Mouse (Mus musculus) gonadal fat pad, adult 2 months (tissue): Measurements from ENCODE around the gene Mns1. TPM values are rescaled to one million over a fixed set of nuclear protein-coding genes. Genes with fewer than 3 reads are reported as not detected.

Experiments
- DNase-seq: peaks from one replicate; pipeline ENCODE4 v3.0.0-alpha.2; 2012; ENCODE audit warnings: low read depth
- polyA plus RNA-seq: library from polyadenylated mRNA; depleted of rRNA; stranded (reverse); fragments of >200 nt; gene quantifications from 2 replicates; pipeline ENCODE4 v1.2.3, GENCODE M21; 2012; rRNA removed

Gene Mns1
- polyA plus RNA-seq, 1 experiment: 0.27 TPM

DNA sequence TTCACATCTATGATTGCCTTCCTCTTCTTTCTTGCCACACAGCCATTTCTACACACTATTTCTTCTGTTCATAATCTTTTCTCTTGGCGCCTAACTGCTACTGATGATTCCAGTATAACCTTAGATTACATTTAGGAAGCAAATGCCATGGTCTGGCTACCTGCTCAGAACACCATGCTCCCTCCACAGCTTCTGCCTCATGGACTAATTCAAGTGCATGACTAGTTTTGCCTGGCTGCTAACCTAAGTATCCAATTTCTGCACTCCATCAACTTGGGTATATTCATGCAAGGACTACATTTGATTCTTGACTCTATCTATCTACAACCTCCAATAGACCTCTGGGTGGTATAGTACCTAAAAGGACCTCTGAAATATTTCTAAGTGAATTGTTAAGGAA is 32.0 kb downstream of the Mns1 start:
- no peak for DNase-seq

DNA sequence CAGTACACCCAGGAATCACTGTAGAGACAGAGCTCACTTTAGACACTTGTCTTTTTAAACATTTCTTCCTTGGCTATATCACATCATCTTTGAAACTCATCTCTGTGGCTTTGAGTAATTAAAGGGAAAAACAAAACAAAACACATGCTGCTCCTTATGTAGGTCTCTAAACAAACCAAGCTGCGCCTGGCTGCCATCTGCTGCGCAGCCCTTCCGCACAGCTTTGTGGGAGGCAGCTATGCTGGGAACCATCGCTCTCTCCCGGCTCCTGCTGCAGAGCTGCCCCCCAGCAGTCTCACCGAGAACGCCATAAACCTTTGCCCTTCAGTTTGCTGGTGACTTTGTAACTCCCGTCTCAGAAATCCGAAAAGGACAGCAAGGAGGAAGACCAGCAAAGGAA is 37.7 kb downstream of the Mns1 start:
- no peak for DNase-seq

DNA sequence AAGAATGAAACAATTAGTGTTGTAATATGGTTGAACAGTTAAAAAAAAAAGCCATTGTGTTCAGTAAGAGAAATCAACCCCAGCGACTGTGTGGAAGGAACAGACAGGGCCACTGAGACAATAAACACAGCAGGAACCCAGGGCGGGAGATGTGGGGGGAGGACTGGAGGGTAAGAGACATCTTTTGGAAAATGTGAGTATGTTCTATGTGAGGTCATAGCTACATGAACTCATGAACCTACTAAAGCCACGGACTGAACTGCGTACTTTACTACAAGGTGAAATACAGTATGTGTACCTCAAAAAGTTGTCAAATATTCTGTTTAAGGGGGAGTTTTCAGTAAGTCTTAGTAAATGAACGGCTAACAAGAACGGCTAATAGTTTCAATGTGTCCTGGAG is 39.5 kb downstream of the Mns1 start:
- DNase-seq: no peak

DNA sequence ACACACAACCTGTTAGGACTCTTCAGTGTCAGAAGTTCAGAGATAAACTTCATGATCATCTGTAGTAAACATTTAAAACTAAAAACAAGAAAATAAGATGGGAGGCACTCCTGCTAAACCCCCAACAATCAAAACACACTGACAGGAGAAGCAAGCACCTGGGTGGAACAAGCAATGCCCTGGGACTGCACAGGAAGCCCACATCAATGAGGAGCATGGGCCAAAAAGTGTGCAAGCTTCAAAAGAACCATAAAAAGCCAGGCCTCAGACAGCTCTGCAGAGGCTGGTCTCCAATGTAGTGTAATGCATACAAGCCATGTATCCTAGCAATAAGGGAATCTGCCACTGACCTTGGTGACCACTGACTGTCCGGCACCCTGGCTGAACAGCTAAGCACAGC is 41.5 kb downstream of the Mns1 start:
- no peak for DNase-seq

DNA sequence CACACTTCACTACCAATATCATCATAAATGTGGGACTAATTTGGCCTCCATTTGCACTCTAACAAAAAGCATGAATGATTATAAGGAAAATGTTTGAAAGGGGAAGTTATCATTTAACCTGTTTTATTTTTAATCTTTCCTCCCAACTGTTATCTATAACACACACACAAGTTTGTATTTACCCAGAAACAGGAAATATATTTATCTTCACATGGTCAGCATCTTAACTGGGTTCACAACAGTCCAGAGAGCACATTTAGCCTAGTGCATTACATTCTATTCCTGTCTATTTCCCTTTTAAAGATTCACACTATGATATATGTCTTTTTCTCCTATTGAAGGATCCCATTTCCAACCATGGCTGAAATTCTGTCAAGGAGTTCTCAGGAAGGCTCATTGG is 50.7 kb downstream of the Mns1 start:
- DNase-seq: no peak

DNA sequence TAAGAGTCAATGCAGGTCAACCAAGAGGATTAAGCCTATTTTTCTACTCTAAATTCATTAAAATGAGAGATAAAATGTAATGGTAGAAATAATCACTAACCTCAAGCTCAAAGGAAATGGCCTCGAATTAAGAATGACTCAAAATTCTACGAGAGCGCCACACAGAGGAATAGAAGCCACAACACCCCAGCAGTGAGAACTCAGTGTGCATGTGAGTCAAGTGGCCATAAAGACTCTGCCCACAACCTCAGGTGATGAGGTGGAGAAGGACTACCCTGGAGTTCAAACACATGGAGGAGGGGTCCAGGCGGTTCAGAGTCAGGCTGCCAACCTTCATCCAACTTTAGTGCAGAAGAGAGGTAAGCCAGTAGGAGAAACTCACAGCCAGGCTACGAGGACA is 51.3 kb downstream of the Mns1 start:
- DNase-seq: no peak

DNA sequence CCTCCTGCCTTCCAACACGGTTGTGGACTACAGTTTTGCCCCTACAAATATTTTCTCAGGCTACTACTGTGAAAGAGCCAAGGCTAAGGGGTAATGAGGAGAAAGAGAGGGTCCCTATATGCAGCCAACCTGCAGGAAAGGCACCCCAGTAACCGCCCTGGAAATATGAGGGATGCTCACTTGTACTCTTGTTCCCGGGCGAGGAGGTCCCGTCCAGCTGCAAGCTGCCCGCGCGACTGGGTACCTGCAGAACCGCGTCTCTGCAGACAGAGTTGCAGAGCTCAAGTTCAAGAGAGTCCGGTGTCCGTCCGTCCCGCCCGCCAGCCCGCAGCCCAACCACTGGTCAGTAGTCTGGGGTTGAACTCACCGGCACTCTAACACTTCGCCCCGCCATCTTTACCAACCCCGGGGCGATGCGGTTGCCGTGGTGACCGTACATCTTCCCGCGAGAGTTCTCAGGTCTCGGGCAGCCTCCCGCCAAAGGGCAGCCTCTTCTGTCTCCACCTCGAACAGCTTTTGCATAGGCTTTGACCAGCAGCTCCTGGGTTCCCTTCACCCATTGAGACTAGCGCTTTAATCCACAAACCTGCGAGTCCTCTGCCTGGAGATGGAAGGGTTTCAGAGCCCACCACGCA is 53.9 kb downstream of the Mns1 start:
- no peak for DNase-seq

DNA sequence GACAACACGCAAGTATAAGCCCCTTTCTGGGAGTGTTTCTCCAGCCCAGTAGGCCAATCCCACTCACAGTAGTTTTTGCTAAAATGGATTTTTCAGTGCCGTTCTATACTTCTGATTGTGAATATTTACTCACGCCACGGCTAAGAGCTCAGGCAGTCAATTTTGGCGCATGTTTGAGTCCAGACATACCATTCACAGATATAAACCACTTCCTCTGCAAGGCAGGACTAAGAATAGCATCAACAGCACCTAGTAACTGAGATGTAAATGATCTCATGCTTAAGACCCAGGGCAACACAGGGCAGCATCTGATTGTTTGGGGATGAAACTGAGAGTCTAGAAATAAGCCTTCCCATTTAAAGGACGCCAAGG is 54.4 kb downstream of the Mns1 start, which contains the start of gene Tex9:
TSS of gene Tex9 (minus strand) at position 19 of the 372 bp plus-strand sequence.
- DNase-seq: no peak

DNA sequence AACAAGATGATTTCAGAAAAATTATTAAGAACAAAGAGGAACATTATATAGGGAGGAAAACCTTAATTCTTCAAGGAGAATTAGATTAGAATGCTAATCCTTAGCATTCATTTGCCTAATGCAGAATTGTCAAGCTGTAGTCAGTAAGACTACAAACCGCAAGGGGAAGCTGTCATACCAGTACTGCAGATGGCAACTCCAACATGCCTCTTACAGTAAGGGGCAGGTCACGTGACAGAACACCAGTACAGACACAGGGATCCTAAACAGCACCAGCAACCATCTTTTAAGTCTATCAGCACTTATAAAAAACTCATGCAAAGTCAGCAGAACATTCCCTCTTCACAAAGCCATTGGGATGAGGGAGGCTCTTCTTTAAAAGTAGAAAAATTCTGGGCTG is 55.7 kb downstream of the Mns1 start:
- no peak for DNase-seq

DNA sequence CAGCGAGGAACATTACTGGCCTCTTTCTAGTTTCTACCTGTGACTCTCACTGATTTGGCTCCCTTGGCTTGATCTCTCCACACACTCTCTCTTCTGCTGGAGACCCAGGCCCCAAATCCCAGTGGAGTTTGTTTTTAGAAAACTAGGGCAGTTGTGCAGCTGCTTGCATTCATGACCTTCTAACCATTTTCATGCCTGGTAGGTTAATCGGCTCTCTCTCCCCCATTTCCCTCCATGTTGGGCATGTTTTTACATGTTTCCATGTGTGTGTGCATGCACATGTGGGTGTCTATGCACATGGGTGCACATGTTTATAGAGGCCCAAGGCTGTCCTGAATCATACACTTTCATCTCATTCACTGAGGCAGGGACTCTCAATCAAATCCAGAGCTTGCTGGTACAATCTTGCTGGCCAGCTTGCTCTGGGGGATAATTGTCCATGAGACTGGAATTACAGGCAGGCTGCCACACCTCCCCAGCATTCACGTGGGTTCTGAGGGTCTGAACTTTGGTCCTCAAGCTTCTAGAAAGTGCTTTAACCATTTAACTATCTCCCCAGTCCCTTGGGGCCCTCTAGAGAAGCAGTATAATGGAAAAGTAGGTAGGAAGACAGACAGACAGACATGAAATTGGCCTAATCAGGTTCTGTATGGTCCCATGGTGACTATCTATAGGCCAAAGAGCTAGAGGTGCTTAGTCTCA is 56.3 kb downstream of the Mns1 start:
- DNase-seq: no peak

DNA sequence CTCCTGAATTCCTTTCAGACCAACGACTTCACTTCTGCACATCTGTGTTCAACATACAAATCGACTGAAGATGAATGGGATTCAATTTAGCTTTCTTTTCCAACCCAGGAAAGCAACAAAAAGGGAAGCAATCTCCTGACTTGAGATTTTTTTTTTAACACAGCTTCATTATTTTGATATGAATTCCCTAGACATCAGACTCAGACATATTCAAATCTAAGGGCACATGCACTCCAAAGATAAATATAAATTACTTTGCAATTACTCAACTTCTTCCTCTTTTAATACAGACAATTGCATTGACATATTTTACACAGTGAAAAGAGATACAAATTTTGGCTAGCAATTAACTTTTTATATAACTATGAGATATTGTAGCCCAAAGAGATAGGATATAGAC is 58.9 kb downstream of the Mns1 start:
- no peak for DNase-seq

DNA sequence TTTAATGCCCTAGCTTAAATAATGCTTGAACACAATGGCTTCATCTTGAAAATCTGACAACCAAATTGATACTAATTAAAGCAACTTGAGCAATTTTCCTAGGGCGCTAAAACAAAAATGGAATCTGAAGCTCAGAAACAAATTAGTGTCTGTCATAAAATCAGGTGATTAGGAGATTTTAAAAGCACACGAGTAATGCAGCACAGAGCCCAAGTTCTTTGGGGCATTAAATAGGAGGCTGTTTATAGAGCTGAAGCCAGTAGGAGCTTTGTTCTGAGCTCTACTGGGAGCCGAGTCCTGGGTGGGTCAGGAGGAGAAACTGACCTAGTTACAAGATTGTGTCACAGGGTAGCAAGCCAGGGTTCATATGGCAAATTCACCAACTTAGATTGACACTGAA is 59.4 kb downstream of the Mns1 start:
- DNase-seq: no peak

Other genes starting within 250 kb of the Mns1 start
- gene Zfp280d, start 163.2 kb upstream of the Mns1 start, polyA plus RNA-seq: 11.2 and 13.3 TPM in 2 replicates
- 3.2 and 4.0 TPM in 2 replicates for gene Tex9, start 54.2 kb downstream of the Mns1 start, polyA plus RNA-seq
- gene Rfx7, start 94.2 kb downstream of the Mns1 start, polyA plus RNA-seq: 6.5 and 7.4 TPM in 2 replicates
- 193 and 206 TPM in 2 replicates for gene Nedd4, start 224.3 kb downstream of the Mns1 start, polyA plus RNA-seq